Mouse (Mus musculus): ENCODE measurements around the gene Slc6a6.

GRCm38 (mm10) chr6:91686597-91686996 lies 2.7 kb downstream of the Slc6a6 start:
- TF ChIP-seq CTCF (IDR thresholded peaks at IDR 0.05; ENCODE audit: low read depth, low read length): no peak
- no peak for TF ChIP-seq GATA1 (IDR thresholded peaks at IDR 0.05; ENCODE audit: borderline replicate concordance, low read length)
- no peak for TF ChIP-seq POLR2AphosphoS5 (IDR thresholded peaks at IDR 0.05; ENCODE audit: insufficient replicate concordance, low read depth, low read length)
